Mouse (Mus musculus) cortical plate, adult 2 months (tissue): ENCODE data around the gene B3galnt2.

Source experiments
- CTCF ChIP-seq: fragments of 200-500 bp; IDR thresholded peaks from 2 replicates; pipeline ENCODE4 v1.5.1; 2011; ENCODE audit warnings: mild to moderate bottlenecking, control low read depth, low read length; ENCODE audit not compliant: insufficient read depth; ENCODE audit errors: extremely low read depth
- POLR2A ChIP-seq: fragments of 200-500 bp; IDR thresholded peaks from 2 replicates; pipeline ENCODE4 v1.6.1; 2011; ENCODE audit warnings: mild to moderate bottlenecking, low read length, control low read depth; ENCODE audit not compliant: insufficient read depth; ENCODE audit errors: extremely low read depth

- TF ChIP-seq CTCF = no peak
- no peak for TF ChIP-seq POLR2A
These were observed 14.4 kb downstream of the B3galnt2 start for GRCm38 (mm10) chr13:13968629-13969111.
